Mouse (Mus musculus): ENCODE measurements around the gene Gaa.

Gene Gaa

GRCm38 (mm10) chr11:119300986-119301385, 33.3 kb downstream of the Gaa start:
- DNase-seq (ENCODE audit: low read depth, low spot score): no peak

GRCm38 (mm10) chr11:119304904-119305712, 37.4 kb downstream of the Gaa start:
- DNase-seq (ENCODE audit: low read depth, low spot score): peak; percentile 88

- DNase-seq (ENCODE audit: low read depth, low spot score): no peak
Measured at GRCm38 (mm10) chr11:119306762-119307657, 39.3 kb downstream of the Gaa start.

DNA sequence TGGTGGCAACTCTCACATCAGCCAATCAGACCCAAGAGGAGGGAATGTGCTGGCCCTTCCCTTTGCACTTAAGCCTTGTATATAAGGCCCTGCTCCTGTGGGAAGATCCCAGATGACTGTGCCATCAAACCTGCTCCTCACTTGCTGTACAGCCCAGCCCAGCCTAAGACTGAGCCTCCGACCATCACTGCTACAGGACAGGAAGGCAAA, 39.9 kb downstream of the Gaa start, which contains the start of gene Card14:
Card14 (plus strand) TSS at position 111 of the 210 bp plus-strand sequence.
- DNase-seq (ENCODE audit: low read depth, low spot score): no peak

DNA sequence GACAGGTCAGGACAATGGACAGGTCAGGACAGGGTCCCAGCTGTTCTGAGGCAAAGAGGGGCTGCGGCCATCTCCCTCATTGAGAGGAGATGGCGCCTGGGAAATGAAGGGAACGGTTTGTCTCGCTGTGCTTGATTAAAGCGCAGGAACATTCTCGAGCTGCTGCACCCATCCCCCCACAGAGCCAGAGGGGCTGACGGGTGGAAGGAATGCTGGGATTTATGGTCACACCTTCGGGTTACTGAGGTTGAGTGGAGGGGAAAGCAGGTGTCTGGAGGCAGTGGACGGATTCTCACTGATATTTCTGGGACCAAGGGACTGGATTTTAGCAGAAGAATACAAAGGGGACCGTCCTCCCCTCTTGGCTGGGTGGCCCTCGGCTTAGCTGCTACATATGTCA, 40.2 kb downstream of the Gaa start:
- DNase-seq (ENCODE audit: low read depth, low spot score): no peak

DNA sequence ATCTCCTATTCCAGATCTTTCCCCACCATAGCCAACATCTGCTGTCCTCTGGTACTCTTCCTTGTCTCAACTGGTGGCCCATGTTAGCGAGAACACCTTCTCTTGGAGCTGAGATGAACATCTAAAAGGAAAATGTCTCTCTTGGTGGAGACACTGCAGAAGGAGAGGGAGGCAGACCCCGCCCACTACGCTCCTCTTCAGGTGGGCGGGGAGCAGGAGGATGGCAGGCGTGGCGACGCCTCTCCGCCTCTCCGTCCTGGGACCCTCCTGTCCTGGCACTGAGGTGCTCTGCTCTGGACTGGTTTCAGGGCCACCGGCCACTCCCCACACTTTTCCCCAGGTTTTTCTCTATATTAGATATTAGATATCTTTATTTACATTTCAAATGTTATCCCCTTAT, 42.9 kb downstream of the Gaa start:
- peak; percentile 64 for DNase-seq (ENCODE audit: low read depth, low spot score)

- DNase-seq (ENCODE audit: low read depth, low spot score): no peak
Measured at GRCm38 (mm10) chr11:119314252-119314936, 46.7 kb downstream of the Gaa start.

DNA sequence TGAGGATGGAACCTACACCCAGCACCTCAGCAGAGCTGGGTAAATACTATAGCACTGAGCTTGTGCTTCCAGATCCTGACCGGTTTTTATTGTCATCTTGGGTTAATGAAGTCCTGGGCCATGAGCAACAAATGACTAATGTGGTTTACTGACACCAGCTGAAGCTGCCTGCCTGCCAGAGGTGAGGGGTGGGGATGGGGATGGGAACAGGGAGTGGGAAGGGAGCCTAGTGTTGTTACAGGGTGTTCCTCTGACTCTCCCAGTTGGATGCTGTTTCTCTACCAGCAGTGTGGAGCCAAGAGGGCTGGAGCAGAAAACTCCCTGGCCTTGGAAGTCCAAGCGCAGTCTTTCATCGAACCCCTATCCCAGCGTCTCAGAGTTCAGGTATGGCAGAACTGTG, 49.0 kb downstream of the Gaa start:
- no peak for DNase-seq (ENCODE audit: low read depth, low spot score)

- no peak for DNase-seq (ENCODE audit: low read depth, low spot score)
Measured at GRCm38 (mm10) chr11:119322521-119322920, 54.8 kb downstream of the Gaa start.

- DNase-seq (ENCODE audit: low read depth, low spot score): peak; percentile 87
Measured at GRCm38 (mm10) chr11:119325068-119325467, 57.4 kb downstream of the Gaa start.

- DNase-seq (ENCODE audit: low read depth, low spot score): no peak
Measured at GRCm38 (mm10) chr11:119330592-119330991, 62.9 kb downstream of the Gaa start.

- peak; percentile 26 for DNase-seq (ENCODE audit: low read depth, low spot score)
Measured at GRCm38 (mm10) chr11:119331970-119332369, 64.3 kb downstream of the Gaa start.
